Mouse (Mus musculus) kidney, postnatal 10 days (tissue): ENCODE results near the gene Mttp.

Experiments
- DNase-seq: peaks from one replicate; pipeline ENCODE4 v3.0.0; 2021; ENCODE audit warnings: mixed read lengths

The Mttp gene

GRCm38 (mm10) chr3:138078701-138079100, 66.1 kb downstream of the Mttp start:
- no peak for DNase-seq

GRCm38 (mm10) chr3:138077476-138078340, 67.1 kb downstream of the Mttp start:
- no peak for DNase-seq

- no peak for DNase-seq
Measured at GRCm38 (mm10) chr3:138075209-138075608, 69.6 kb downstream of the Mttp start.

- no peak for DNase-seq
Measured at GRCm38 (mm10) chr3:138074214-138074613, 70.6 kb downstream of the Mttp start.

- DNase-seq = no peak
Measured at GRCm38 (mm10) chr3:138071476-138072073, 73.2 kb downstream of the Mttp start.

GRCm38 (mm10) chr3:138071004-138071403, 73.8 kb downstream of the Mttp start:
- no peak for DNase-seq

- no peak for DNase-seq
Measured at GRCm38 (mm10) chr3:138069756-138070511, 74.8 kb downstream of the Mttp start.

- DNase-seq = no peak
Measured at GRCm38 (mm10) chr3:138068103-138068502, 76.7 kb downstream of the Mttp start.

GRCm38 (mm10) chr3:138067288-138067687, 77.5 kb downstream of the Mttp start, which contains the start of gene Gm5105:
Gm5105 (minus strand) TSS chr3:138067388.
- no peak for DNase-seq

- peak; percentile 28 for DNase-seq
Measured at GRCm38 (mm10) chr3:138066348-138066856, 78.4 kb downstream of the Mttp start.

- no peak for DNase-seq
Measured at GRCm38 (mm10) chr3:138065930-138066329, 78.8 kb downstream of the Mttp start.

GRCm38 (mm10) chr3:138064732-138065645, 79.8 kb downstream of the Mttp start, which contains the start of gene 1110002E22Rik:
1110002E22Rik (plus strand) TSS chr3:138065052.
- no peak for DNase-seq

GRCm38 (mm10) chr3:138063731-138064329, 80.9 kb downstream of the Mttp start:
- peak; percentile 77 for DNase-seq

GRCm38 (mm10) chr3:138062673-138063072, 82.1 kb downstream of the Mttp start:
- no peak for DNase-seq

- no peak for DNase-seq
Measured at GRCm38 (mm10) chr3:138061205-138061911, 83.4 kb downstream of the Mttp start.

GRCm38 (mm10) chr3:138060429-138060828, 84.3 kb downstream of the Mttp start:
- DNase-seq = no peak

GRCm38 (mm10) chr3:138058226-138058625, 86.5 kb downstream of the Mttp start:
- no peak for DNase-seq

- DNase-seq = no peak
Measured at GRCm38 (mm10) chr3:138056976-138057375, 87.8 kb downstream of the Mttp start.

- DNase-seq = no peak
Measured at GRCm38 (mm10) chr3:138053969-138054368, 90.8 kb downstream of the Mttp start.

GRCm38 (mm10) chr3:138051431-138051830, 93.3 kb downstream of the Mttp start:
- DNase-seq = no peak

- no peak for DNase-seq
Measured at GRCm38 (mm10) chr3:138050772-138051171, 94.0 kb downstream of the Mttp start.
